In the genomic region with DNA sequence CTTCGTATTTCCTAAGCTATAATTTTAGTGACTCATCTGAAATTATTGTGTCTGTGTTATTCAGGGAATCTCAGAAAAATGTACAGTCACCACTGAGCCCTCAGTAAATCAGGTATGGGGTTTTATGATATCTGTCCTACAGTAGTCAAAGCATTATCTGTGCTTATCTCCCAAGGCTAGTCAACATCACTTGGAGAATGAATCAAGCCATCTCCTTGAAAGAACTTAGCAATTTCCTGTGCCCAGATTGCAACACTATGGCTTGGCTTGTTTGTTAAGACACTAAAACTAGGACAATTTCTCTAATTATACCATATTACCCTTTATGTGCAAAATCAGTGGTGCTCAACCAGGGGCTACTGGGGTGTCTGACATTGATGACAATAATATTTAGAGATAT, we compare ENCODE assay signal across 32 mouse cellular contexts. TPM values are rescaled to one million over a fixed set of nuclear protein-coding genes. Genes with fewer than 3 reads are reported as not detected.
A peak's percentile ranks its signal among the peaks of the same experiment; 100 is the strongest.
DNase-seq lines count a peak whose midpoint lies in the region; TF ChIP-seq lines count a peak whose summit lies in the region.
"Had no signal": no experiment of that assay in that cellular context is flagged by ENCODE, and none has a peak within 500 bp of the region (broad histone marks: within the 10 kb centered on the region; RNA-seq: fewer than 3 reads in every experiment).

No protein-coding gene starts in this region.

- H3K79me2 ChIP-seq in MEL (ENCODE audit: control insufficient read depth, insufficient read depth, low read length, poor library complexity) = no peaks in the 10 kb centered on the region

- no peaks in the 10 kb centered on the region for H3K4me1 ChIP-seq in MEL (ENCODE audit: control insufficient read depth in 1 of 2, insufficient read depth in 2 of 2, low read length in 2 of 2)
- H3K4me1 ChIP-seq: embryonic facial prominence, embryonic 12.5 days; embryonic facial prominence, embryonic 15.5 days; forebrain, embryonic 12.5 days; forebrain, embryonic 15.5 days; heart, embryonic 10.5 days; heart, embryonic 13.5 days had no signal

- no peaks in the 10 kb centered on the region for H3K36me3 ChIP-seq in MEL (ENCODE audit: control insufficient read depth in 1 of 2, insufficient read depth in 2 of 2, low read length in 2 of 2)
- H3K36me3 ChIP-seq: embryonic facial prominence, embryonic 12.5 days; embryonic facial prominence, embryonic 15.5 days; forebrain, embryonic 12.5 days; forebrain, embryonic 15.5 days; heart, embryonic 10.5 days; heart, embryonic 13.5 days had no signal

- no peak for TF ChIP-seq POLR2A in MEL (IDR thresholded peaks at IDR 0.05; ENCODE audit: control insufficient read depth in 1 of 2, insufficient read depth in 1 of 2, low read depth in 1 of 2, low read length in 2 of 2, poor library complexity in 1 of 2)

- no peak for TF ChIP-seq RAD21 in MEL (IDR thresholded peaks at IDR 0.05; ENCODE audit: low read depth, low read length)

- H3K27ac ChIP-seq in MEL (ENCODE audit: control insufficient read depth, low read depth, low read length) = no peak overlapping the region
- H3K27ac ChIP-seq: embryonic facial prominence, embryonic 12.5 days; embryonic facial prominence, embryonic 15.5 days; forebrain, embryonic 12.5 days; forebrain, embryonic 15.5 days; heart, adult 2 months; heart, embryonic 10.5 days; heart, embryonic 13.5 days; hindbrain, embryonic 14.5 days; hindbrain, postnatal 0 days had no signal

- TF ChIP-seq EP300 in MEL (IDR thresholded peaks at IDR 0.05; ENCODE audit: low read depth in 1 of 2, low read length in 2 of 2) = no peak

- no peaks in the 10 kb centered on the region for H3K9me3 ChIP-seq in MEL (replicated peaks; ENCODE audit: insufficient read depth, low read length)
- H3K9me3 ChIP-seq: embryonic facial prominence, embryonic 12.5 days; embryonic facial prominence, embryonic 15.5 days; forebrain, embryonic 12.5 days; forebrain, embryonic 15.5 days; heart, embryonic 10.5 days; heart, embryonic 13.5 days had no signal

- peak; percentile 28 for DNase-seq in adrenal gland, adult 2 months
- no peak for DNase-seq in adrenal gland, postnatal 10 days
- DNase-seq in 3T3-L1 (ENCODE audit: low read depth, low spot score) (peak; percentile 32), MEL (ENCODE audit: low read depth, low spot score) (no peak)
- DNase-seq in lung, postnatal 10 days = no peak
- no peak for DNase-seq in testis, postnatal 14 days (ENCODE audit: low spot score)
- DNase-seq: cerebellum, adult 18-20 months; cerebellum, adult 9-10 months; cerebellum, postnatal 14 days; gastrocnemius, postnatal 10 days; gastrocnemius, postnatal 36 days; heart, adult 2 months; heart, postnatal 14 days; heart, postnatal 4 days; kidney, adult 18-20 months had no signal

- H3K4me3 ChIP-seq in MEL (ENCODE audit: control insufficient read depth in 1 of 2, insufficient read depth in 1 of 2, low read depth in 2 of 2, low read length in 2 of 2) = no peak overlapping the region
- H3K4me3 ChIP-seq: embryonic facial prominence, embryonic 12.5 days; embryonic facial prominence, embryonic 15.5 days; erythroblast, embryonic 14.5 days; forebrain, embryonic 12.5 days; forebrain, embryonic 15.5 days; heart, adult 2 months; heart, embryonic 10.5 days; heart, embryonic 13.5 days had no signal

- H3K27me3 ChIP-seq in MEL (ENCODE audit: control insufficient read depth in 1 of 2, insufficient read depth in 2 of 2, low read length in 2 of 2) = no peaks in the 10 kb centered on the region
- H3K27me3 ChIP-seq: embryonic facial prominence, embryonic 12.5 days; embryonic facial prominence, embryonic 15.5 days; forebrain, embryonic 12.5 days; forebrain, embryonic 15.5 days; heart, embryonic 13.5 days; Patski had no signal

- TF ChIP-seq CTCF in MEL (IDR thresholded peaks at IDR 0.05 in 2 of 3, conservative IDR thresholded peaks at IDR 0.05 in 1 of 3; ENCODE audit: control insufficient read depth in 1 of 3, insufficient read depth in 1 of 3, low read depth in 2 of 3, low read length in 3 of 3, poor library complexity in 1 of 3, severe bottlenecking in 1 of 3) = no peak

- no peak overlapping the region for H3K9ac ChIP-seq in MEL (ENCODE audit: control insufficient read depth, low read depth, low read length, poor library complexity, severe bottlenecking)
- H3K9ac ChIP-seq: embryonic facial prominence, embryonic 12.5 days; embryonic facial prominence, embryonic 15.5 days; forebrain, embryonic 12.5 days; forebrain, embryonic 15.5 days; heart, embryonic 13.5 days; hindbrain, embryonic 14.5 days had no signal

TF ChIP-seq in MEL, 35 proteins besides CTCF, POLR2A, EP300 and RAD21:
- TF ChIP-seq SIN3A (IDR thresholded peaks at IDR 0.05; ENCODE audit: low read length) = no peak
- TF ChIP-seq RCOR1 (IDR thresholded peaks at IDR 0.05; ENCODE audit: low read depth, low read length) = peak; percentile 60; the same call in 1 of the 2 replicates

RNA-seq across cellular contexts. Expression of a gene that starts 58.9 kb away (rescaled TPM):
- not detected for total RNA-seq in adrenal gland, adult 2 months (2021)
- not detected in 2 replicates for polyA plus RNA-seq in adrenal gland, adult 2 months (2012; rRNA removed)
- total RNA-seq in adrenal gland, postnatal 10 days (2021) = not detected
- not detected in 2 replicates for total RNA-seq in MEL (2012; rRNA removed)
- polyA plus RNA-seq in MEL (2012; ENCODE audit: insufficient read depth in 1 of 2, insufficient read length in 2 of 2, low read depth in 1 of 2, low replicate concordance in 2 of 2, missing spikeins in 1 of 2) = not detected
- total RNA-seq: adrenal gland, postnatal 36 days; ES-E14; gastrocnemius, postnatal 10 days; granulocyte monocyte progenitor cell, adult 5-6 weeks; heart, adult 2 months; heart, postnatal 14 days; heart, postnatal 4 days; hindbrain, postnatal 0 days had no signal
- polyA plus RNA-seq: embryonic facial prominence, embryonic 15.5 days; erythroblast, embryonic 14.5 days; forebrain, embryonic 12.5 days; forebrain, embryonic 15.5 days; heart, adult 2 months; heart, embryonic 10.5 days; heart, embryonic 13.5 days; heart, embryonic 16.5 days; hindbrain, embryonic 11.5 days; hindbrain, embryonic 14.5 days; hindbrain, postnatal 0 days; inflammation-experienced regulatory T-cells, adult 6 months; intestine, embryonic 16.5 days; Patski had no signal

Comparison
In these comparisons a context has a peak if more than half of its experiments do, and no peak if none do; other contexts are left out.
1. DNase-seq: peak in adrenal gland, adult 2 months (single experiment) and 3T3-L1 (single experiment); none in adrenal gland, postnatal 10 days (single experiment), MEL (single experiment), lung, postnatal 10 days (single experiment) and testis, postnatal 14 days (single experiment).